Mouse (Mus musculus) cerebellum, adult 2 months (tissue): ENCODE results near the gene Scml4. TPM values are rescaled to one million over a fixed set of nuclear protein-coding genes. Genes with fewer than 3 reads are reported as not detected.

ENCODE experiments used
- DNase-seq, 2 experiments: peaks; one replicate each; pipeline ENCODE4 v3.0.0; 2021
- H3K27ac ChIP-seq: fragments of 200-500 bp; 2 replicates; pipeline ENCODE4 v1.5.1; 2012; ENCODE audit warnings: low read length, control low read depth, inconsistent platforms; ENCODE audit not compliant: insufficient read depth
- H3K27me3 ChIP-seq: fragments of 200-500 bp; 2 replicates; pipeline ENCODE4 v1.6.1; 2012; ENCODE audit warnings: inconsistent platforms, mild to moderate bottlenecking, low read length, moderate library complexity; ENCODE audit not compliant: control insufficient read depth, insufficient read depth
- H3K4me1 ChIP-seq: fragments of 200-500 bp; 2 replicates; pipeline ENCODE4 v1.6.1; 2011; ENCODE audit warnings: low read length; ENCODE audit not compliant: control insufficient read depth, insufficient read depth
- H3K4me3 ChIP-seq: fragments of 200-500 bp; replicated peaks from 2 replicates; pipeline ENCODE3; 2011; ENCODE audit warnings: mild to moderate bottlenecking, low read depth, low read length, control low read depth; ENCODE audit not compliant: insufficient read depth
- CTCF ChIP-seq: fragments of 200-500 bp; IDR thresholded peaks from 2 replicates; pipeline ENCODE4 v1.5.1; 2011; ENCODE audit warnings: low read depth, mild to moderate bottlenecking, control low read depth, low read length, moderate library complexity, borderline replicate concordance; ENCODE audit not compliant: insufficient read depth
- POLR2A ChIP-seq: fragments of 200-500 bp; IDR thresholded peaks from 2 replicates; pipeline ENCODE4 v1.6.1; 2011; ENCODE audit warnings: low read length, control low read depth, borderline replicate concordance; ENCODE audit not compliant: insufficient read depth
- WGBS: fragments of 180-500 bp; shearing (Covaris S2); methylation state at CpG from one replicate; pipeline ENCODE4 v1.1.7; 2018; 5-methylcytosine and 5-hydroxymethylcytosine counted together
- polyA plus RNA-seq: library from polyadenylated mRNA; depleted of rRNA; stranded (reverse); fragments of >200 nt; gene quantifications from 2 replicates; pipeline ENCODE4 v1.2.3, GENCODE M21; 2012

Scml4 gene
- polyA plus RNA-seq, 1 experiment: 0.82 TPM

DNA sequence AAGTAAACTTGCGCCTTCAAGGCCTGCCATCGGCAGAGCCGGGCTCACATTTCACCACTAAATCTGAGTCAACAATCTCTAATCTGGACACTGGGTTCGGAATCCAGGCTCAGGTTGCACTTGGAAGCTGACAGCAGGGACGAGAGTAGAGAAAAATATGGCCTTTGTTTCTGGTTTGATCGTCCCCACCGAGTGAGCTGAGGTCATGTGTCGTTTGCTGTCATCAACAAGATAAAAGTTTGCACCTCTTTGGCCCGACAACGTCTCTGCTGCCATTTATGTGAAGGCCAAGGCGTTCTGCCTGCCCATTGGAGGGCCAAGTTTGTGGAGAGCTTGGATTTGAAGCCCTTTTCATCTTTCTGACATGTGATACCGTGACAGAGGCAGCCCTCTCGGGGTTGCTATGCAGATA is 135.3 kb downstream of the Scml4 start:
- 82% methylated on average over 13 of the region's 13 CpGs for WGBS
- H3K27ac ChIP-seq: no peak overlapping the region
- H3K27me3 ChIP-seq: no peaks in the 10 kb centered on the region
- DNase-seq: no peak
- TF ChIP-seq POLR2A (no peak), CTCF (no peak)
- H3K4me3 ChIP-seq: no peak overlapping the region
- no peaks in the 10 kb centered on the region; the same call in 1 of the 2 replicates for H3K4me1 ChIP-seq

DNA sequence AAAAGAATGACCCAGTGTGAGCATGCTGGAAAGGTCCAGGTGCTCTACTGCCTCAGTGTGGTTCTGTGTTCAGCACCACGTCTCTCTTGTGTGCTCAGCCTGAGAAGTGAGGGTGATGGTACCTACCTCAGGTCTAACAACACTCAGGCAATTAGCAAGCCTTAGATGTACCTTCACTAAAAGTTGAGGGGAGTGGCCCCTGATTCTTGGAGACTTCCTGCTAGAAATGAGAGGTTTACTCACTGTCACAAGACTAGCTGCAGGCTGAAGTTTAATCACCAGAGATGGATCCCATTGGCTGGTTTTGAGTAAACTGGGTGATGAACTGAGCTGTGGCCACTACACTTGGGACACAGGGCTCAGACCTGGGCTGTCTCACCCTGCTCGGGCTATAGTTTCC is 137.1 kb downstream of the Scml4 start:
- no peak overlapping the region for H3K27ac ChIP-seq
- TF ChIP-seq POLR2A (no peak), CTCF (no peak)
- no peaks in the 10 kb centered on the region; the same call in 1 of the 2 replicates for H3K4me1 ChIP-seq
- no peak for DNase-seq
- WGBS: 63% methylated on average over 2 of the region's 2 CpGs
- H3K27me3 ChIP-seq: no peaks in the 10 kb centered on the region
- H3K4me3 ChIP-seq: no peak overlapping the region

DNA sequence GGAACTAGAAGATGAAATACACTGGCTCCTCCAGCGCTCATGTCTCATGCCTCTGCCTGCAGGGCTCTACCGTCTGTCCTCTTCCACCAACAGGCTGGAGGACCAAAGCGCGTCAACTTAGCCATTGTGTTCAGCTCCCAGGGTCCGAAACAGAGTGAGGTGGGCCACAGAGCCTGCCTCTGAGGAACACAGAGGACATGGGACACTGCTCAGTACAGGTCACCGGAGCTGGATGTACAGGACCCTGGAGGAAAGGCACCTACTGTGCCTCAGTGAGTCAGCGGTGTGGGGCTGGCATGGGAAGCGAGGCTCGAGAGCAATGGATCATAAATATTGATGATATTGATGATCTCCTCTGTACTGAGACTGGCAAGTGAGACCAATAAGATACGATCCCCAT is 139.2 kb downstream of the Scml4 start:
- H3K27ac ChIP-seq: no peak overlapping the region
- H3K4me1 ChIP-seq: no peaks in the 10 kb centered on the region
- 88% methylated on average over 10 of the region's 10 CpGs for WGBS
- H3K4me3 ChIP-seq: no peak overlapping the region
- DNase-seq: no peak
- TF ChIP-seq POLR2A (no peak), CTCF (no peak)
- no peaks in the 10 kb centered on the region for H3K27me3 ChIP-seq

DNA sequence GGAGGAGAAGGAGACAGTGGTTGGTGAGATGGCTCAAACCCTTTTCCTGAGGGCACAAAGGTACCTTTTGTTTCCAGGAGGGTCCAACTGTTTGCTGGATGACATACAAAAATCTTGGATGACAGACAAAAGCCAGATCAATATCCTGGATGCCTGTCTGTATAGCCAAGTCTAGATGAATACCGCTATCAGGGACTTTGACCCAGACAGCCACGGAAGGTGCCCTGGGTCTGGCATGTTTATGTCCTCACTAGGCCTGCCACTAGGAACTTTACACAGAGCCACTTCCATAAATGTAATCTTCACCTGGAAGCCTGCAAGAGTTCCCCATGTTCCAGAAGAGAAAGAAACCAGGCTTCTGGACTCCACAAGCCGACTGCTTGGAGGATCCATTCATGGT is 141.3 kb downstream of the Scml4 start:
- H3K4me1 ChIP-seq: no peaks in the 10 kb centered on the region
- no peak overlapping the region for H3K27ac ChIP-seq
- DNase-seq: no peak
- H3K27me3 ChIP-seq: no peaks in the 10 kb centered on the region
- TF ChIP-seq POLR2A (no peak), CTCF (no peak)
- H3K4me3 ChIP-seq: no peak overlapping the region
- WGBS: 85% methylated on average over 3 of the region's 3 CpGs

DNA sequence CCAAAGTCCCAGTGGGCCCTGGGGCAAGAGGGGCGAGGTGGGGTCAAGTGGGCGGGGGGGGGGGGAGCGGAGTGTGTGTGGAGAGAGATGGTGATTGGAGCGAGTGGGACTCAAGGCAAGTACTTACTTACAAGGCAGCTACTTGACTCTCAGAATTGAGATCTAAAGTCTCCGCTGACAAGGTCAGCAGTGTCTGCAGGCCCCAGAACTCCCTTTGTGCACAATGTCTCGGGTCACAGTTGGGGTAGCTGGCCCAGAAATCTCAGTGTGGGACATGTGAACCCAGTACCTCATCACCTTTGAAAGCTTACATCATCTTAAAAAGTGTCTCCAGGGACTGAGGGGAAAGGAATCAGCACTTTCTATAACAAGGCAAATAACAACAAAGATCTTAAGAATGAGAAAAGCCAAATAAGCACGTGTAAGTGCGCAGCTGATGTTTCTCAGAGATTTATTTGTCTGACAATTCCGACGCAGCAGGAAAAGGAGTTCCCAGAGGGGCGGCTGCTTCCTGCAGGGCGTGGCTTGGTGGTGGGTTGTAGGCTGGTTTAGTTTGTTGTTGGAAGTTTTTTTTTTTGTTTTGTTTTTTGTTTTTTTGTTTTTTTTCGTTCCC is 142.0 kb downstream of the Scml4 start:
- no peak for DNase-seq
- no peak overlapping the region for H3K27ac ChIP-seq
- TF ChIP-seq CTCF (no peak), POLR2A (no peak)
- H3K27me3 ChIP-seq: no peaks in the 10 kb centered on the region
- WGBS: 56% methylated on average over 13 of the region's 13 CpGs
- no peak overlapping the region for H3K4me3 ChIP-seq
- no peaks in the 10 kb centered on the region for H3K4me1 ChIP-seq

DNA sequence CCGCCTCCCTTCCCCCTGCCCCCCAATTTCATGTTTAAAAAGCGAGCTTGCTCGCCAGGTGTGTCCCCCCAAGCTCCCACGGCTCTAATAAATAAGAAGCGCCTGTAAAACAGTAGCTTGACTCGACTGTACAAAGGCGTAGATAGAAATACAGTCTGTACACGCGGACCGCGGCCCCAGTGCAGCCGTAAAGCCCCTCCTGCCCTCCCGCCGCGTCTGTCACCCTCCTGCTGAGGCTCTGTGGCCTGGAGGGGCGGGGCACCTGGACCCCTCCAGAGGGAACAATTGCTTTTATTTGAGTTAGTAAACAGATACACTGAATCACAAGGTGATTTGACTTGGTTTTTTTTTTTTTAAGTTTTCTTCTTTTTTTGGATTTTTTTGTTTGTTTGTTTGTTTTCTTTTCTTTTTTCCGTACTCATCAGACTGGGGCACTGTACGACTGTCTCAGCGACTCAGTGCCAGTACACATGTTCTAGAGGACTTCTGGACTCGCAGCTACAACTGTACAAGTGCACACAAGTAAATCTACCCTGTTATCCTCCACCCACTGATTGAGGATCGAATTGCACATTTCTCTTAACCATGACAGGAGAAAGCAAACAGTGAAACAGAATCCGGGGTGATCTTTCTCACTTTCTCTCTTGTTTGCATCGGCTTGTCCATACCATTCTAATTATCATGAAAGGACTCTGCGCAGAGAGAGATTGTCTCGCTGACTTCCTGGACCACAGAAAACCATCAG is 142.7 kb downstream of the Scml4 start:
- Histone ChIP-seq H3K4me1 (no peaks in the 10 kb centered on the region), H3K27me3 (no peaks in the 10 kb centered on the region), H3K4me3 (no peak overlapping the region), H3K27ac (no peak overlapping the region)
- 45% methylated on average over 25 of the region's 25 CpGs for WGBS
- TF ChIP-seq POLR2A (no peak), CTCF (no peak)
- no peak for DNase-seq

DNA sequence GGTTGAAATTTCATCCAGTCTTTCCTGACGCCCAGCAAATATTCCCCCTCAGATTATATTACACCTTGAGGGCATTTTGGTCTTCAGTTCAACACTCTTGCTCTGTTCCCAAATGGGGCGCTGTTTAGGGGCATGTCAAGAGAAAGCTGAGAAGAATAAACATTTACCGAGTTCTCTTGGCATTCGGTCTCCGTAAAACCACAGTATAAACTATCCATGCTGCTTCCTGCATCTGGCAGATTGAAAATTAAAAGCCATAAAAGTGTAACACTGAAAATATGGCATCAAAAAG is 143.2 kb downstream of the Scml4 start:
- 81% methylated on average over 5 of the region's 5 CpGs for WGBS

DNA sequence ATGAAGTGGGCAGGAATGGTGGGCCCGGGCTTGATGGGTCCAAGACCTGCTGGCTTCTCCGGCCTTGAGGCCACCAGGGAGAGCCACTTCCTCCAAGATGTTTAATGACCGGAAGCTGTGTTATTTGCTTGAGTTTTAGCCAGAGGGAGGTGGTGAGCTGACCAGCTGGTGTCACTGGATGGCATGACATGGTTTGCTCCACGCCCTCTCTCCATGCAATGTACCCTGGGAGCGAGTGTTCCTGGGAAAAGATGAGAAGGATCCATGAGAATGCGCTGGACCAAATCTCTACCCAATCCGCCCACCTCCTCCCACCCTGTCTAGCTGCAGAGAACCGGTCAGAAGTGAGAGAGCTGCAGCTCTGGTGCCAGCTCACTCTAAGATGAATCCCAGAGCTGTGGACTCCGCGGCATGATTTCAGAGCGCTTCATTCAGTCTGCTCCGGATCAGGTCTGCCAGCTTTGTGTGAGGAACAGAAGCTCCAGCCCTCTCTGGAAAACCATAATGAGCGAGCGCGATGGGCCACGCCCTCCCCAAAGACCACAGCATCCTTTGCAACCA is 144.1 kb downstream of the Scml4 start:
- no peak for DNase-seq
- 81% methylated on average over 16 of the region's 16 CpGs for WGBS
- Histone ChIP-seq H3K27ac (no peak overlapping the region), H3K4me3 (no peak overlapping the region), H3K27me3 (no peaks in the 10 kb centered on the region), H3K4me1 (no peaks in the 10 kb centered on the region)
- no peak for TF ChIP-seq CTCF
- no peak for TF ChIP-seq POLR2A

More for the DNA sequence above, 143.2 kb downstream of the Scml4 start:
- Histone ChIP-seq H3K4me1 (no peaks in the 10 kb centered on the region), H3K27me3 (no peaks in the 10 kb centered on the region), H3K27ac (no peak overlapping the region), H3K4me3 (no peak overlapping the region)
- DNase-seq: no peak
- TF ChIP-seq CTCF (no peak), POLR2A (no peak)
